Mouse (Mus musculus) embryonic facial prominence, embryonic 11.5 days (tissue): ENCODE measurements around the gene Plxna2. TPM values are rescaled to one million over a fixed set of nuclear protein-coding genes. Genes with fewer than 3 reads are reported as not detected.

Experiments
- ATAC-seq: fragments of 200-750 bp; cut with Nextera tagmentation; replicated peaks from 2 replicates; pipeline ENCODE4 v1.8.0; 2017; ENCODE audit warnings: low read depth; ENCODE audit not compliant: insufficient number of reproducible peaks, low FRiP score, low TSS enrichment
- DNase-seq: peaks from one replicate; pipeline ENCODE4 v3.0.0-alpha.2; 2015; ENCODE audit warnings: low spot score
- H3K27ac ChIP-seq: fragments of 300-500 bp; sonication (generic); replicated peaks from 2 replicates; pipeline ENCODE4 v1.5.1; 2014; ENCODE audit warnings: mild to moderate bottlenecking, low read depth, low read length, control low read depth
- H3K27me3 ChIP-seq: fragments of 300-500 bp; sonication (generic); 2 replicates; pipeline ENCODE4 v1.6.1; 2014; ENCODE audit warnings: mild to moderate bottlenecking, low read length, moderate library complexity, mixed read lengths; ENCODE audit not compliant: control insufficient read depth, insufficient read depth
- H3K36me3 ChIP-seq: fragments of 300-500 bp; sonication (generic); replicated peaks from 2 replicates; pipeline ENCODE4 v1.6.1; 2014; ENCODE audit warnings: low read depth, mild to moderate bottlenecking, low read length, moderate library complexity, mixed read lengths; ENCODE audit not compliant: control insufficient read depth, insufficient read depth
- H3K4me1 ChIP-seq: fragments of 300-500 bp; sonication (generic); 2 replicates; pipeline ENCODE4 v1.6.1; 2014; ENCODE audit warnings: low read length, mixed read lengths; ENCODE audit not compliant: control insufficient read depth, insufficient read depth
- H3K4me2 ChIP-seq: fragments of 300-500 bp; sonication (generic); 2 replicates; pipeline ENCODE4 v1.6.1; 2014; ENCODE audit warnings: low read depth, mild to moderate bottlenecking, control low read depth, low read length, moderate library complexity
- H3K4me3 ChIP-seq: fragments of 300-500 bp; sonication (generic); 2 replicates; pipeline ENCODE4 v1.5.1; 2014; ENCODE audit warnings: low read depth, low read length, control low read depth
- H3K9ac ChIP-seq: fragments of 300-500 bp; sonication (generic); replicated peaks from 2 replicates; pipeline ENCODE4 v1.6.1; 2014; ENCODE audit warnings: mild to moderate bottlenecking, control low read depth, low read length
- H3K9me3 ChIP-seq: fragments of 300-500 bp; sonication (generic); replicated peaks from 2 replicates; pipeline ENCODE4 v1.6.1; 2016; ENCODE audit warnings: mild to moderate bottlenecking, low read length, inconsistent platforms, mixed read lengths; ENCODE audit not compliant: control insufficient read depth
- WGBS: fragments of 180-500 bp; shearing (Covaris S2); extraction: QIAGEN DNeasy Blood & Tissue Kit; methylation state at CpG from one replicate; pipeline ENCODE4 v1.1.7; 2014; 5-methylcytosine and 5-hydroxymethylcytosine counted together
- polyA plus RNA-seq: library from polyadenylated mRNA; unstranded; fragments of >200 nt; fragmentation: Nextera tagmentation; extraction: Ambion mirVana; gene quantifications from 2 replicates; pipeline ENCODE4 v1.2.1, GENCODE M21; 2014

Gene Plxna2
- polyA plus RNA-seq, 1 experiment from 2014 or later: 8.4 TPM

GRCm38 (mm10) chr1:194809600-194809999, 191.6 kb downstream of the Plxna2 start:
- H3K9ac ChIP-seq: no peak overlapping the region
- no peak overlapping the region for H3K4me2 ChIP-seq
- ATAC-seq (no peak), DNase-seq (no peak)
- no peaks in the 10 kb centered on the region for H3K9me3 ChIP-seq
- no peaks in the 10 kb centered on the region for H3K27me3 ChIP-seq
- no peaks in the 10 kb centered on the region for H3K4me1 ChIP-seq
- H3K36me3 ChIP-seq: no peaks in the 10 kb centered on the region
- H3K4me3 ChIP-seq: no peak overlapping the region
- H3K27ac ChIP-seq: no peak overlapping the region

- DNase-seq (no peak), ATAC-seq (no peak)
- H3K27ac ChIP-seq: no peak overlapping the region
- no peaks in the 10 kb centered on the region for H3K9me3 ChIP-seq
- H3K4me3 ChIP-seq: no peak overlapping the region
- H3K4me1 ChIP-seq: no peaks in the 10 kb centered on the region
- no peak overlapping the region for H3K9ac ChIP-seq
- 87% methylated on average over 5 of the region's 5 CpGs for WGBS
- no peaks in the 10 kb centered on the region for H3K36me3 ChIP-seq
- H3K27me3 ChIP-seq: no peaks in the 10 kb centered on the region
- no peak overlapping the region for H3K4me2 ChIP-seq
Measured at GRCm38 (mm10) chr1:194814187-194814586, 196.2 kb downstream of the Plxna2 start.

GRCm38 (mm10) chr1:194815547-194815946, 197.5 kb downstream of the Plxna2 start:
- no peak overlapping the region for H3K27ac ChIP-seq
- H3K9ac ChIP-seq: no peak overlapping the region
- H3K9me3 ChIP-seq: no peaks in the 10 kb centered on the region
- H3K27me3 ChIP-seq: no peaks in the 10 kb centered on the region
- DNase-seq (no peak), ATAC-seq (no peak)
- no peaks in the 10 kb centered on the region for H3K36me3 ChIP-seq
- no peak overlapping the region for H3K4me2 ChIP-seq
- 77% methylated on average over 1 of the region's 1 CpGs for WGBS
- no peak overlapping the region for H3K4me3 ChIP-seq
- H3K4me1 ChIP-seq: no peaks in the 10 kb centered on the region

- WGBS: 41% methylated on average over 2 of the region's 2 CpGs
- H3K4me3 ChIP-seq: no peak overlapping the region
Measured at GRCm38 (mm10) chr1:194816913-194817312, 198.9 kb downstream of the Plxna2 start.

GRCm38 (mm10) chr1:194820953-194821352, 202.9 kb downstream of the Plxna2 start:
- H3K9me3 ChIP-seq: no peaks in the 10 kb centered on the region
- DNase-seq (no peak), ATAC-seq (no peak)
- no peak overlapping the region for H3K27ac ChIP-seq
- H3K9ac ChIP-seq: no peak overlapping the region
- WGBS: 85% methylated on average over 4 of the region's 4 CpGs
- H3K27me3 ChIP-seq: no peaks in the 10 kb centered on the region
- H3K36me3 ChIP-seq: no peaks in the 10 kb centered on the region
- no peak overlapping the region for H3K4me2 ChIP-seq
- H3K4me1 ChIP-seq: no peaks in the 10 kb centered on the region
- no peak overlapping the region for H3K4me3 ChIP-seq

More at GRCm38 (mm10) chr1:194816913-194817312, 198.9 kb downstream of the Plxna2 start:
- Histone ChIP-seq H3K27me3 (no peaks in the 10 kb centered on the region), H3K27ac (no peak overlapping the region), H3K4me2 (no peak overlapping the region), H3K9me3 (no peaks in the 10 kb centered on the region), H3K4me1 (no peaks in the 10 kb centered on the region), H3K36me3 (no peaks in the 10 kb centered on the region), H3K9ac (no peak overlapping the region)
- DNase-seq: peak; percentile 77
- peak; percentile 85 for ATAC-seq

GRCm38 (mm10) chr1:194821721-194822120, 203.7 kb downstream of the Plxna2 start:
- no peak overlapping the region for H3K4me3 ChIP-seq
- H3K27me3 ChIP-seq: no peaks in the 10 kb centered on the region
- no peak overlapping the region for H3K9ac ChIP-seq
- 77% methylated on average over 1 of the region's 1 CpGs for WGBS
- H3K9me3 ChIP-seq: no peaks in the 10 kb centered on the region
- ATAC-seq (no peak), DNase-seq (no peak)
- no peaks in the 10 kb centered on the region for H3K4me1 ChIP-seq
- no peak overlapping the region for H3K4me2 ChIP-seq
- no peaks in the 10 kb centered on the region for H3K36me3 ChIP-seq
- no peak overlapping the region for H3K27ac ChIP-seq

- Histone ChIP-seq H3K36me3 (no peaks in the 10 kb centered on the region), H3K4me2 (no peak overlapping the region), H3K9me3 (no peaks in the 10 kb centered on the region), H3K4me1 (no peaks in the 10 kb centered on the region), H3K27ac (no peak overlapping the region), H3K27me3 (no peaks in the 10 kb centered on the region), H3K4me3 (no peak overlapping the region), H3K9ac (no peak overlapping the region)
- DNase-seq (no peak), ATAC-seq (no peak)
Measured at GRCm38 (mm10) chr1:194828316-194828715, 210.3 kb downstream of the Plxna2 start.

- H3K27me3 ChIP-seq: no peaks in the 10 kb centered on the region
- DNase-seq: no peak
- no peaks in the 10 kb centered on the region for H3K4me1 ChIP-seq
- H3K9ac ChIP-seq: no peak overlapping the region
- no peaks in the 10 kb centered on the region for H3K36me3 ChIP-seq
- H3K27ac ChIP-seq: no peak overlapping the region
- H3K4me2 ChIP-seq: no peak overlapping the region
- ATAC-seq: no peak
- no peak overlapping the region for H3K4me3 ChIP-seq
- H3K9me3 ChIP-seq: no peaks in the 10 kb centered on the region
Measured at GRCm38 (mm10) chr1:194835238-194835637, 217.2 kb downstream of the Plxna2 start.
